In the genomic region with DNA sequence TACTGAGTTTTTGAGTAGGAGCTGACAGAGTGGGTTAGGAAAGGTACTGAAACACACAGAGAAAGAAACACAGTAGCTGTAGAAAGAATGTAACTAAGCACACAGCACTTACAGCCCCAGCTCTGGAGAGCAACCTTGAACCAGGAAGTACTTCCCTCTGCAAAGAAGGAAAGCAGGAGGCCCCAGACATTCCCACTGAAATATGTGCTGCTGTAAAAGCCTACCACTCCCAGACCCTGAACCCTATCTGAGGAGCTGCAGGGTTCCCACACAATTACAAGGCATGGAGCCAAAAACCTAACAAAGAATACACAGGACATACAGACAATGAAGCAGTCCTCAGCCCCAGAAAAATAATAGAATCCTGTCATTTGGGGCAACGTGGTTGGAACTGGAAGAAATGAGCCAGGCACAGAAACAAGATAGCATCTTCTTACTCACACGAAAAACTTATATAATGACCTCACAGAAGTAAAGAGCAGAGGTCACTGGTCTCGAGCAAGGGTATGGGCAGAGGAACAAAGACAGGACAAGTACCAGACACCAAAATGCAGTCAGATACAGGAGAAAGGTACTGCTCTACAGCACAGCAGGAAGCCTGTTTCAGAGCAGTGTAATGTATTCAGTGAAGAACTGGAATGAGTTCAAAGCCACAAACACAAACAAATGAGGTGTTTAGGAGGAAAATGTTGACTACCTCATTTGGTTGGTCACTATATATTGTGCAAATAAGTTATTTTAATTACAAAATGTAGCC, we compare ENCODE assay signal across 16 mouse cellular contexts. TPM values are rescaled to one million over a fixed set of nuclear protein-coding genes. Genes with fewer than 3 reads are reported as not detected.
DNase-seq lines count a peak whose midpoint lies in the region; ATAC-seq lines count a peak whose summit lies in the region.
"Had no signal": no experiment of that assay in that cellular context is flagged by ENCODE, and none has a peak within 500 bp of the region (broad histone marks: within the 10 kb centered on the region; RNA-seq: fewer than 3 reads in every experiment).

No protein-coding gene starts in this region.

- no peak for DNase-seq in heart, adult 18-20 months
- DNase-seq in lung, postnatal 10 days, result peak; percentile 17
- no peak for DNase-seq in lung, postnatal 14 days
- no peak for DNase-seq in urinary bladder, adult 18-20 months (ENCODE audit: low spot score in 2 of 2)
- DNase-seq: adrenal gland, postnatal 10 days; cerebellum, postnatal 14 days; gastrocnemius, postnatal 14 days; liver, embryonic 13.5 days; retina, postnatal 1 day had no signal

- peaks cover 8% of the 10 kb centered on the region; the same call in 1 of the 2 replicates for H3K4me1 ChIP-seq in forebrain, embryonic 12.5 days
- H3K4me1 ChIP-seq in forebrain, embryonic 15.5 days, result no peaks in the 10 kb centered on the region
- H3K4me1 ChIP-seq in heart, embryonic 16.5 days (ENCODE audit: control insufficient read depth, insufficient read depth, low read length), result peaks cover 16% of the 10 kb centered on the region
- peaks cover 14% of the 10 kb centered on the region for H3K4me1 ChIP-seq in limb, embryonic 13.5 days
- H3K4me1 ChIP-seq: liver, embryonic 13.5 days had no signal

- no peaks in the 10 kb centered on the region for H3K36me3 ChIP-seq in forebrain, embryonic 12.5 days (replicated peaks)
- H3K36me3 ChIP-seq in forebrain, embryonic 15.5 days, result no peaks in the 10 kb centered on the region
- H3K36me3 ChIP-seq in heart, embryonic 16.5 days (ENCODE audit: control insufficient read depth, insufficient read depth), result no peaks in the 10 kb centered on the region
- no peaks in the 10 kb centered on the region; the same call in 1 of the 2 replicates for H3K36me3 ChIP-seq in limb, embryonic 13.5 days
- H3K36me3 ChIP-seq: hindbrain, embryonic 15.5 days had no signal

- H3K9ac ChIP-seq in forebrain, embryonic 12.5 days, result no peak overlapping the region
- H3K9ac ChIP-seq in forebrain, embryonic 15.5 days (replicated peaks), result no peak overlapping the region
- no peak overlapping the region for H3K9ac ChIP-seq in heart, embryonic 16.5 days (ENCODE audit: low read length)
- no peak overlapping the region for H3K9ac ChIP-seq in limb, embryonic 13.5 days
- H3K9ac ChIP-seq: hindbrain, embryonic 15.5 days; liver, embryonic 13.5 days had no signal

- H3K9me3 ChIP-seq in forebrain, embryonic 12.5 days, result no peaks in the 10 kb centered on the region
- H3K9me3 ChIP-seq in forebrain, embryonic 15.5 days, result no peaks in the 10 kb centered on the region
- no peaks in the 10 kb centered on the region for H3K9me3 ChIP-seq in heart, embryonic 16.5 days (replicated peaks; ENCODE audit: control insufficient read depth, low read length)
- 0 out of 2 replicates have a peak, but pooled peaks cover 3% of the 10 kb centered on the region for H3K9me3 ChIP-seq in limb, embryonic 13.5 days
- H3K9me3 ChIP-seq: hindbrain, embryonic 15.5 days; liver, embryonic 13.5 days had no signal

- ATAC-seq in forebrain, embryonic 12.5 days (ENCODE audit: low FRiP score), result no peak
- ATAC-seq in forebrain, embryonic 15.5 days (replicated peaks), result no peak
- ATAC-seq in heart, embryonic 16.5 days (replicated peaks; ENCODE audit: extremely low read depth, insufficient read depth, low FRiP score), result peak; percentile 53; the same call in 1 of the 2 replicates
- ATAC-seq in limb, embryonic 13.5 days (ENCODE audit: low FRiP score, low read depth), result no peak

- 33% methylated on average over 3 of the region's 3 CpGs for WGBS in forebrain, embryonic 12.5 days
- 20% methylated on average over 3 of the region's 3 CpGs for WGBS in forebrain, embryonic 15.5 days
- WGBS in heart, embryonic 16.5 days, result 19% methylated on average over 3 of the region's 3 CpGs
- WGBS in limb, embryonic 13.5 days, result 46% methylated on average over 3 of the region's 3 CpGs

- H3K4me2 ChIP-seq in forebrain, embryonic 12.5 days, result no peak overlapping the region
- no peak overlapping the region for H3K4me2 ChIP-seq in forebrain, embryonic 15.5 days (replicated peaks)
- H3K4me2 ChIP-seq in heart, embryonic 16.5 days (ENCODE audit: low read depth, low read length), result no peak overlapping the region
- H3K4me2 ChIP-seq in limb, embryonic 13.5 days (replicated peaks), result no peak overlapping the region
- H3K4me2 ChIP-seq: hindbrain, embryonic 15.5 days; liver, embryonic 13.5 days had no signal

- H3K27ac ChIP-seq in forebrain, embryonic 12.5 days, result peak overlapping the region; percentile 25; the same call in 1 of the 2 replicates
- no peak overlapping the region for H3K27ac ChIP-seq in forebrain, embryonic 15.5 days (replicated peaks)
- peak overlapping the region; percentile 69 for H3K27ac ChIP-seq in heart, embryonic 16.5 days (ENCODE audit: low read length)
- peak overlapping the region; percentile 3; the same call in 1 of the 2 replicates for H3K27ac ChIP-seq in limb, embryonic 13.5 days
- H3K27ac ChIP-seq: hindbrain, embryonic 15.5 days; kidney, postnatal 0 days; liver, embryonic 13.5 days had no signal

- no peak overlapping the region for H3K4me3 ChIP-seq in forebrain, embryonic 12.5 days (replicated peaks)
- no peak overlapping the region for H3K4me3 ChIP-seq in forebrain, embryonic 15.5 days
- H3K4me3 ChIP-seq in heart, embryonic 16.5 days (ENCODE audit: low read length), result no peak overlapping the region
- H3K4me3 ChIP-seq in limb, embryonic 13.5 days, result no peak overlapping the region
- H3K4me3 ChIP-seq: hindbrain, embryonic 15.5 days; liver, embryonic 13.5 days; megakaryocyte, embryonic 14.5 days had no signal

- no peaks in the 10 kb centered on the region for H3K27me3 ChIP-seq in forebrain, embryonic 12.5 days
- H3K27me3 ChIP-seq in forebrain, embryonic 15.5 days, result no peaks in the 10 kb centered on the region
- H3K27me3 ChIP-seq in heart, embryonic 16.5 days (ENCODE audit: control insufficient read depth, insufficient read depth, low read length), result no peaks in the 10 kb centered on the region
- no peaks in the 10 kb centered on the region for H3K27me3 ChIP-seq in limb, embryonic 13.5 days
- H3K27me3 ChIP-seq: hindbrain, embryonic 15.5 days; liver, embryonic 13.5 days; megakaryocyte, embryonic 14.5 days had no signal

RNA-seq across cellular contexts. Expression of gene Smyd3, which starts 31.9 kb away (rescaled TPM):
- 13.5 and 15.8 TPM in 2 replicates for polyA plus RNA-seq in forebrain, embryonic 12.5 days (2016; fragmentation: Nextera tagmentation; extraction: Ambion mirVana)
- 23.9 and 25.8 TPM in 2 replicates for polyA plus RNA-seq in forebrain, embryonic 15.5 days (2015; fragmentation: Nextera tagmentation; extraction: Ambion mirVana)
- 11.1 and 13.3 TPM in 2 replicates for polyA plus RNA-seq in heart, embryonic 16.5 days (2015; fragmentation: Nextera tagmentation; extraction: Ambion mirVana)
- total RNA-seq in heart, adult 18-20 months (2021), result 1 to 10 TPM; 7.5 to 8.3 TPM
- polyA plus RNA-seq in limb, embryonic 13.5 days (2015; fragmentation: Nextera tagmentation; extraction: Ambion mirVana), result 21.7 and 22.1 TPM in 2 replicates
